Comparison of ENCODE assay signal across 7 mouse cellular contexts in the genomic region with DNA sequence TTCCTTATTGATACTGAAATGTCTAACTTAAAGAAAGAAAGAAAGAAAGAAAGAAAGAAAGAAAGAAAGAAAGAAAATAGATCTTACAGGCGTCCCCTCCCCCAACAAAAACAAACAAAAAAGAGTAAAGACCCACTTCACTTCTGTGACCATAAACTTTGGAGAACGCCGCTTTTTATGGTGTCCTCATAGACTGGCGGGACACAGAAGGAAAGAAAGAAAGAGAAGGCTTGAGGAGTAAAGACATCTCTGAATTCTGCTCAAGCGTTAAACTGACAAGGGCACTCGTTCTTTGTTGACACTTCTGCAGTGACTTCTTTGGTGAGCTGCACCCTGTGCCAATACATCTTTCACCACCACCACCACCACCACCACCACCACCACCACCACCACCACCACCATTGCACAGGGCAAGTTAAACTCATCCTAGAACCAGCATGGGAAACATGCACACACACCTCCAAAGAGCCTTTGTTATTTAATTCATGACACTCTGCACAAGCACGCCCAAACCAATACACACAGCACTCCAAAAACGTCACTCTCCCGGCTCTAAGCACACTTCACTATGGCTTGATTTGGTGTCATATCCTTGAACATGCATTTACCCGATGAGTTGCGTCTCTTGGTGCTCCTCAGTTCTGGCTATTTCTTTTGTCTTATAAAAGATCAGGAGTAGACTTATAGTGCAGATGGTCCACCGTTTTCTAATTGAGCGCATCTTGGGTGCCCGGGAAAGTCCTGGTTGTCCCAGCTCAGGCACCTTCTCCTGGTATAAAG. TPM values are rescaled to one million over a fixed set of nuclear protein-coding genes. Genes with fewer than 3 reads are reported as not detected.
DNase-seq lines count a peak whose midpoint lies in the region; ATAC-seq and TF ChIP-seq lines count a peak whose summit lies in the region.

No protein-coding gene starts in this region.

- H3K4me3 ChIP-seq in spleen, adult 2 months (ENCODE audit: extremely low read depth, insufficient read depth, insufficient read length): peak overlapping the region; percentile 83
- peak overlapping the region; percentile 70 for H3K4me3 ChIP-seq in cortical plate, adult 2 months (ENCODE audit: insufficient read depth, low read length)
- peak overlapping the region; percentile 62 for H3K4me3 ChIP-seq in heart, embryonic 16.5 days (ENCODE audit: low read length)

- H3K4me1 ChIP-seq in spleen, adult 2 months (ENCODE audit: control insufficient read depth, insufficient read depth, insufficient read length): peaks cover 9% of the 10 kb centered on the region
- no peaks in the 10 kb centered on the region for H3K4me1 ChIP-seq in cortical plate, adult 2 months (ENCODE audit: control insufficient read depth, insufficient read depth, low read length)
- H3K4me1 ChIP-seq in heart, embryonic 16.5 days (ENCODE audit: control insufficient read depth, insufficient read depth, low read length): peaks cover 2% of the 10 kb centered on the region; the same call in 1 of the 2 replicates

- H3K36me3 ChIP-seq in spleen, adult 2 months (ENCODE audit: control insufficient read depth, insufficient read depth, low read length): no peaks in the 10 kb centered on the region
- no peaks in the 10 kb centered on the region for H3K36me3 ChIP-seq in heart, embryonic 16.5 days (ENCODE audit: control insufficient read depth, insufficient read depth)

- H3K4me2 ChIP-seq in heart, embryonic 16.5 days (ENCODE audit: low read depth, low read length): peak overlapping the region; percentile 78

- TF ChIP-seq POLR2A in spleen, adult 2 months (IDR thresholded peaks at IDR 0.05; ENCODE audit: low read depth, low read length): no peak
- TF ChIP-seq POLR2A in cortical plate, adult 2 months (IDR thresholded peaks at IDR 0.05; ENCODE audit: extremely low read depth, insufficient read depth, low read length): no peak

- no peaks in the 10 kb centered on the region for H3K9me3 ChIP-seq in heart, embryonic 16.5 days (replicated peaks; ENCODE audit: control insufficient read depth, low read length)

- ATAC-seq in heart, embryonic 16.5 days (replicated peaks; ENCODE audit: extremely low read depth, insufficient read depth, low FRiP score): no peak

- TF ChIP-seq CTCF in spleen, adult 2 months (IDR thresholded peaks at IDR 0.05; ENCODE audit: extremely low read depth, insufficient read depth, insufficient read length, insufficient replicate concordance): no peak
- no peak for TF ChIP-seq CTCF in cortical plate, adult 2 months (IDR thresholded peaks at IDR 0.05; ENCODE audit: extremely low read depth, insufficient read depth, low read length)

- no peaks in the 10 kb centered on the region for H3K27me3 ChIP-seq in spleen, adult 2 months (ENCODE audit: control insufficient read depth, insufficient read depth, low read length)
- peaks cover 5% of the 10 kb centered on the region for H3K27me3 ChIP-seq in heart, embryonic 16.5 days (ENCODE audit: control insufficient read depth, insufficient read depth, low read length)

- no peak for DNase-seq in spleen, adult 2 months (ENCODE audit: low read depth in 1 of 2, low spot score in 2 of 2)
- DNase-seq in spleen, postnatal 14 days (ENCODE audit: low spot score in 2 of 2): no peak
- DNase-seq in lung, postnatal 10 days: peak; percentile 4
- DNase-seq in thymus, postnatal 0 days (ENCODE audit: low spot score): peak; percentile 61
- DNase-seq in cerebellum, adult 8-10 months: no peak

- peak overlapping the region; percentile 90 for H3K27ac ChIP-seq in spleen, adult 2 months (ENCODE audit: insufficient read depth, low read length)
- no peak overlapping the region for H3K27ac ChIP-seq in cortical plate, adult 2 months (ENCODE audit: insufficient read depth, low read length)
- peak overlapping the region; percentile 63 for H3K27ac ChIP-seq in heart, embryonic 16.5 days (ENCODE audit: low read length)

- WGBS in spleen, adult 2 months: under 1% methylated on average over 14 of the region's 14 CpGs
- WGBS in heart, embryonic 16.5 days: under 1% methylated on average over 14 of the region's 14 CpGs

- peak overlapping the region; percentile 51 for H3K9ac ChIP-seq in heart, embryonic 16.5 days (ENCODE audit: low read length)

RNA-seq across cellular contexts. Expression of a gene that starts 0.6 kb away (rescaled TPM):
- 3.1 and 4.5 TPM in 2 replicates for polyA plus RNA-seq in spleen, adult 2 months (2012; rRNA removed)
- polyA plus RNA-seq in cortical plate, adult 2 months (2012; rRNA removed): 3.9 and 4.1 TPM in 2 replicates
- polyA plus RNA-seq in heart, embryonic 16.5 days (2015; fragmentation: Nextera tagmentation; extraction: Ambion mirVana): 2.8 and 3.5 TPM in 2 replicates
- polyA plus RNA-seq in thymus, postnatal 0 days (2015; fragmentation: Nextera tagmentation; extraction: Ambion mirVana): 12.2 and 13.0 TPM in 2 replicates

Comparison
In these comparisons a context has a peak if more than half of its experiments do, and no peak if none do; other contexts are left out.
1. DNase-seq: peak in lung, postnatal 10 days (single experiment) and thymus, postnatal 0 days (single experiment); none in spleen, adult 2 months (0 of 2), spleen, postnatal 14 days (0 of 2) and cerebellum, adult 8-10 months (single experiment).
2. Peak in every context shown above with its lines, with median percentiles within 50 percentile points of each other: H3K4me3 ChIP-seq.